Mouse (Mus musculus): Measurements from ENCODE around the gene Elmo1. TPM values are rescaled to one million over a fixed set of nuclear protein-coding genes. Genes with fewer than 3 reads are reported as not detected.

Gene Elmo1
- total and polyA plus RNA-seq, 3 experiments: 23.1 to 50.2 (median 32.2) TPM

GRCm38 (mm10) chr13:20128097-20128496 is 37.7 kb downstream of the Elmo1 start:
- TF ChIP-seq E2F4 (IDR thresholded peaks at IDR 0.05; ENCODE audit: insufficient replicate concordance, low read depth, low read length) (no peak), EP300 (IDR thresholded peaks at IDR 0.05; ENCODE audit: low read length) (no peak), MAFK (IDR thresholded peaks at IDR 0.05; ENCODE audit: insufficient replicate concordance, low read length) (peak; percentile 85; the same call in 1 of the 2 replicates)
- Histone ChIP-seq H3K36me3 (replicated peaks in 1 of 2; ENCODE audit: control insufficient read depth in 1 of 2, insufficient read depth in 1 of 2, low read length in 1 of 2) (peaks cover 0 to 10% of the 10 kb centered on the region in 2 experiments), H3K79me2 (replicated peaks; ENCODE audit: control insufficient read depth, extremely low read depth, insufficient read depth, poor library complexity, severe bottlenecking) (peaks cover 9% of the 10 kb centered on the region), H3K4me3 (replicated peaks in 1 of 3; ENCODE audit: low read depth in 2 of 3, low read length in 2 of 3, poor library complexity in 1 of 3) (no peak overlapping the region), H3K4me2 (ENCODE audit: insufficient read depth, low read depth, poor library complexity, severe bottlenecking) (0 out of 2 replicates have a peak overlapping the region, but pooled peaks have one; percentile 45), H3K9ac (ENCODE audit: insufficient read depth, low read depth) (0 out of 2 replicates have a peak overlapping the region, but pooled peaks have one; percentile 14), H3K27ac (ENCODE audit: insufficient read depth, low read depth) (peak overlapping the region; percentile 62; the same call in 1 of the 2 replicates), H3K27me3 (replicated peaks) (no peaks in the 10 kb centered on the region), H3K4me1 (ENCODE audit: control insufficient read depth in 1 of 2, insufficient read depth in 2 of 2) (peaks cover 20 to 92% of the 10 kb centered on the region in 2 experiments), H3K9me3 (replicated peaks; ENCODE audit: low read length) (no peaks in the 10 kb centered on the region)
- in situ Hi-C loops (cut with MboI; ENCODE audit: low pct_ligation_motif_present, low pct_unique_long_range_greater_than_20kb, low sequenced_read_pairs): no loop called here
- dilution Hi-C loops (cut with MboI; ENCODE audit: extremely low pct_ligation_motif_present, extremely low pct_unique_long_range_greater_than_20kb, low sequenced_read_pairs): no loop called here
- DNase-seq (ENCODE audit: extremely low read depth): no peak

- H3K4me3 ChIP-seq (replicated peaks in 1 of 3; ENCODE audit: low read depth in 2 of 3, low read length in 2 of 3, poor library complexity in 1 of 3): no peak overlapping the region
- dilution Hi-C loops (cut with MboI; ENCODE audit: extremely low pct_ligation_motif_present, extremely low pct_unique_long_range_greater_than_20kb, low sequenced_read_pairs) (no loop called here), in situ Hi-C loops (cut with MboI; ENCODE audit: low pct_ligation_motif_present, low pct_unique_long_range_greater_than_20kb, low sequenced_read_pairs) (no loop called here)
- no peaks in the 10 kb centered on the region for H3K27me3 ChIP-seq (replicated peaks)
- no peak for DNase-seq (ENCODE audit: extremely low read depth)
- no peak overlapping the region for H3K9ac ChIP-seq (ENCODE audit: insufficient read depth, low read depth)
- peaks cover 0 to 14% of the 10 kb centered on the region in 2 experiments for H3K36me3 ChIP-seq (replicated peaks in 1 of 2; ENCODE audit: control insufficient read depth in 1 of 2, insufficient read depth in 1 of 2, low read length in 1 of 2)
- H3K4me1 ChIP-seq (ENCODE audit: control insufficient read depth in 1 of 2, insufficient read depth in 2 of 2): peaks cover 26 to 90% of the 10 kb centered on the region in 2 experiments
- H3K4me2 ChIP-seq (ENCODE audit: insufficient read depth, low read depth, poor library complexity, severe bottlenecking): no peak overlapping the region
- no peak overlapping the region for H3K27ac ChIP-seq (ENCODE audit: insufficient read depth, low read depth)
- TF ChIP-seq MAZ (IDR thresholded peaks at IDR 0.05; ENCODE audit: low read depth, low read length): no peak
- TF ChIP-seq CHD2 (IDR thresholded peaks at IDR 0.05; ENCODE audit: low read length): no peak
- TF ChIP-seq E2F4 (IDR thresholded peaks at IDR 0.05; ENCODE audit: insufficient replicate concordance, low read depth, low read length): no peak
- no peak for TF ChIP-seq SMC3 (IDR thresholded peaks at IDR 0.05; ENCODE audit: low read depth, low read length)
- no peaks in the 10 kb centered on the region; the same call in 1 of the 2 replicates for H3K79me2 ChIP-seq (replicated peaks; ENCODE audit: control insufficient read depth, extremely low read depth, insufficient read depth, poor library complexity, severe bottlenecking)
- H3K9me3 ChIP-seq (replicated peaks; ENCODE audit: low read length): peaks cover 5% of the 10 kb centered on the region
Observed at GRCm38 (mm10) chr13:20130731-20131130, 40.3 kb downstream of the Elmo1 start.

- in situ Hi-C loops (cut with MboI; ENCODE audit: low pct_ligation_motif_present, low pct_unique_long_range_greater_than_20kb, low sequenced_read_pairs): no loop called here
Observed at GRCm38 (mm10) chr13:20131322-20131997, 41.1 kb downstream of the Elmo1 start.

More at GRCm38 (mm10) chr13:20131322-20131997, 41.1 kb downstream of the Elmo1 start:
- DNase-seq (ENCODE audit: extremely low read depth): no peak
- dilution Hi-C loops (cut with MboI; ENCODE audit: extremely low pct_ligation_motif_present, extremely low pct_unique_long_range_greater_than_20kb, low sequenced_read_pairs): no loop called here
- peaks cover 5% of the 10 kb centered on the region for H3K9me3 ChIP-seq (replicated peaks; ENCODE audit: low read length)
- no peaks in the 10 kb centered on the region; the same call in 1 of the 2 replicates for H3K79me2 ChIP-seq (replicated peaks; ENCODE audit: control insufficient read depth, extremely low read depth, insufficient read depth, poor library complexity, severe bottlenecking)
- no peak overlapping the region for H3K4me2 ChIP-seq (ENCODE audit: insufficient read depth, low read depth, poor library complexity, severe bottlenecking)
- H3K4me3 ChIP-seq (replicated peaks in 1 of 3; ENCODE audit: low read depth in 2 of 3, low read length in 2 of 3, poor library complexity in 1 of 3): no peak overlapping the region
- TF ChIP-seq IRF4 (IDR thresholded peaks at IDR 0.05; ENCODE audit: low read depth, low read length) (no peak), NELFE (IDR thresholded peaks at IDR 0.05; ENCODE audit: low read depth, low read length) (no peak), SIN3A (IDR thresholded peaks at IDR 0.05; ENCODE audit: low read length) (no peak), JUN (IDR thresholded peaks at IDR 0.05; ENCODE audit: insufficient read depth, low read depth, low read length) (no peak), EP300 (IDR thresholded peaks at IDR 0.05; ENCODE audit: low read length) (no peak), ZNF384 (IDR thresholded peaks at IDR 0.05; ENCODE audit: low read depth, low read length) (no peak), ZKSCAN1 (IDR thresholded peaks at IDR 0.05; ENCODE audit: borderline replicate concordance, low read depth, low read length) (no peak), NRF1 (IDR thresholded peaks at IDR 0.05; ENCODE audit: low read depth, low read length) (no peak), POLR2AphosphoS2 (IDR thresholded peaks at IDR 0.05; ENCODE audit: low read depth, low read length) (no peak), USF2 (conservative IDR thresholded peaks at IDR 0.05; ENCODE audit: low read depth, low read length) (no peak), MXI1 (IDR thresholded peaks at IDR 0.05; ENCODE audit: low read depth, low read length) (no peak), PAX5 (IDR thresholded peaks at IDR 0.05; ENCODE audit: low read length) (no peak), HCFC1 (IDR thresholded peaks at IDR 0.05; ENCODE audit: low read depth, low read length) (no peak), MAX (IDR thresholded peaks at IDR 0.05; ENCODE audit: low read length) (no peak)
- H3K36me3 ChIP-seq (replicated peaks in 1 of 2; ENCODE audit: control insufficient read depth in 1 of 2, insufficient read depth in 1 of 2, low read length in 1 of 2): peaks cover 0 to 14% of the 10 kb centered on the region in 2 experiments
- H3K27ac ChIP-seq (ENCODE audit: insufficient read depth, low read depth): 0 out of 2 replicates have a peak overlapping the region, but pooled peaks have one; percentile 24
- no peaks in the 10 kb centered on the region for H3K27me3 ChIP-seq (replicated peaks)
- H3K4me1 ChIP-seq (ENCODE audit: control insufficient read depth in 1 of 2, insufficient read depth in 2 of 2): peaks cover 27 to 90% of the 10 kb centered on the region in 2 experiments
- H3K9ac ChIP-seq (ENCODE audit: insufficient read depth, low read depth): no peak overlapping the region
